Mouse (Mus musculus) lung, postnatal 0 days (tissue): Measurements from ENCODE around the gene Usp33.

Source experiments
- CTCF ChIP-seq: IDR thresholded peaks from 2 replicates; pipeline ENCODE4 v1.5.1; 2016; ENCODE audit warnings: antibody characterized with exemption, mild to moderate bottlenecking
- EP300 ChIP-seq: IDR thresholded peaks from 2 replicates; pipeline ENCODE4 v1.6.1; 2016; ENCODE audit warnings: antibody characterized with exemption, mild to moderate bottlenecking, control low read depth

DNA sequence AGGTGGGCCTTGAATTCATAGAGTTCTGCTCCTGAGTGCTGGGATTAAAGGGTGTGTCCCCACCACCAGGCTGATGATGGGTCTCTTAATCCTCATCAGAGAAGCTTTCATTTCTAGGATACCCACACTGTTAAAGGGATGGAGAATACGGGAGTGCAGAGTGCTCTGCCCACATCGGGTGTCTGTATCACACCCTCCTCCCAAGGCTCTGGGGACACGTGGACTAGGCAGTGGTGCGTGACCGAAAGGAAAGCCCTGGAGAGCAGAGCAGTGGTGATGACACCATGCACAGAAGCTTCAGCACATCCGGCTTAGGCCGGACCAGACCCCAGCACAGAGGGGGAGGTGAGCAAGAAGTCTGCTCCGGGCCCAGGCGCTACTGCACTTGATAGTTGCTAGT is 10.5 kb downstream of the Usp33 start:
- TF ChIP-seq CTCF (no peak), EP300 (no peak)
